Mouse (Mus musculus) lung, postnatal 10 days (tissue): Measurements from ENCODE around the gene Zfp729b.

Experiments used
- DNase-seq: peaks from one replicate; pipeline ENCODE4 v3.0.0; 2021

Zfp729b gene

DNA sequence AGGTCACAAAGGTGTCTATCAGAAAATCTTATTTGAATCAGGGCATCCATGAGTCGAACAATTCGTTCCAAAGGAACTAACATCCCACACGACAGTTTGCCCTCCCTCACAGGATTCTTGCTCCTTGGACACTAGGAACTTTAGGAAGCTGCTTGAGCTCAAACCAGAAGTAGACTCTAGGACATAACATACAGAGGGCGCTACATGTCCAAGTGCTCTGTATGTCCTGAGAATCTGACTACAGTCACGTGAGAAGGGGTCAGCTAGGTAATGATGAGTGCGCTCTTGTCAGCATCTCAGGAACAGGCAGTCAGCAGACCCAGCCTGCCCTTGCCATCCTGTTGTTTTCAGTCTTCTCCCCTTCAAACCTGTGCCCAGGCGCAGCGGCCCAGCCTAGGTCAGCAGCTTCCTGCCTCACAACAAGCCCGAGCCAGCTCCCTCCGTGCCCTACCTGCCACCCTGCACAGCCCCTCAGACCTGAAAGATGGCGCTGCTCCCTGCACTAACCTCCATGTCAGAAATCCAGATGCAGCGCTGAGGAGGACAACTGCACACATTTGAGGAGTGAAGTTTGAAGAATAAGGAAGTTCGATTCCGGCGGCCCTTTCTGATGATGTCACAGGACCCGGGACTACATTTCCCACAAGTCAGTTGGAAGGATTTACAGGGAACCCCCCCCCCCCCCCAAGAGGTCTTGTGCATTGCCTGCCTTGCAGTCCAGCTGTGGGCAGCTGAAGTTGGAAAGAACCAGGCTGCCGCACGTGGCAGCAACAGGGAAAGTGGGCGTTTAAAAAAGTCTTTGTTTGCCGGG, at the start of gene Zfp729b:
Gene Zfp729b, minus strand, starts transcription at position 642 of the 811 bp plus-strand sequence.
- DNase-seq, result peak; percentile 95

GRCm38 (mm10) chr13:67652496-67652895, 43.0 kb upstream of the Zfp729b start:
- DNase-seq, result no peak

DNA sequence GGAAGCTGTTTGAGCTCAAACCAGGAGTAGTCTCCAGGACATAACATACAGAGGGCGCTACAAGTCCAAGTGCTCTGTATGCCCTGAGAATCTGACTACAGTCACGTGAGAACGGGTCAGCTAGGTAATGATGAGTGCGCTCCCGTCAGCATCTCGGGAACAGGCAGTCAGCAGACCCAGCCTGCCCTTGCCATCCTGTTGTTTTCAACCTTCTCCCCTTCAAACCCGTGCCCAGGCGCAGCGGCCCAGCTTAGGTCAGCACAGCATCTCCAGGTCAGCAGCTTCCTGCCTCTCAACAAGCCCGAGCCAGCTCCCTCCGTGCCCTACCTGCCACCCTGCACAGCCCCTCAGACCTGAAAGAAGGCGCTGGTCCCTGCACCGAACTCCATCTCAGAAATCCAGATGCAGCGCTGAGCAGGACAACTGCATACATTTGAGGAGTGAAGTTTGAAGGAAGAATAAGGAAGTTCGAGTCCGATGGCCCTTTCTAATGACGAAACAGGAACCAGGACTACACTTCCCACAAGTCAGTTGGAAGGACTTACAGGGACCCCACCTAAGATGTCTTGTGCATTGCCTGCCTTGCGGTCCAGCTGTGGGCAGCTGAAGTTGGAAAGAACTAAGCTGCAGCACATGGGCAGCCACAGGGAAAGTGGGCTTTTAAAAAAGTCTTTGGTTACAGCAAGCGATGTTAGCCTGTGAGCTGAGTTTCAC, 27.9 kb upstream of the Zfp729b start, which contains the start of the genes Gm49345 and Zfp729a:
Gene Gm49345, minus strand, starts transcription at position 476 of the 714 bp plus-strand sequence.
Gene Zfp729a, minus strand, starts transcription at position 498 of the 714 bp plus-strand sequence.
- peak; percentile 92 for DNase-seq

- no peak for DNase-seq
These were observed 601 bp upstream of the Zfp729b start for GRCm38 (mm10) chr13:67610108-67610507.

DNA sequence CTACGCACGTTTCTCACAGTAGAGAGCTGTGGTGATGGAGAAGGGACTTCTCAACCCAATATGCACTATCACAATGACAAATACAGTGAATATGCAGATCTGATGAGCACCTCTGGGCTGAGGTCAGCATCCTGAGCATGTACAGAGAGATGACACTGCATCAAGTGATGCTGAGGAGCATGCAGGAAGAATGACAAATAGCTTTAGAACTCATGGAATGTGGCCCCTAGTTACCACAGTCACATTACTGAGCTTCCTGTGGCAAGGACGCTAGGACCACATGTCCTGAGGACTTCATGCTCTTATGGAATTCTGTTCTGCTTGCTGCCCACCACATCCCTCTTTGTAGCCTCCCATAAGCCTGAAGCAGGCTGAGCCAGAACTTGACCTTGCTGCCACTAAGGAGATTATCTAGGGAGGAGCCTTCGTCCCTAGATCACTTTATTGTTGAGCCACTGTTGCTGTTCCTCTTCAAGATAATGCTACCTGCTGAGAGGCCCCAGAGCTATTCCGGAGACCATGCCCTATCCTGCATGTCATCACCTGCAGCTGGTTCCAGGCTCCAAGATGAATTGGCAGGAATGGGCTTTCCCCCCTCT, 36.8 kb downstream of the Zfp729b start:
- no peak for DNase-seq

GRCm38 (mm10) chr13:67553730-67554129, 55.8 kb downstream of the Zfp729b start, which contains the start of gene Zfp748:
Gene Zfp748 (minus strand): TSS chr13:67553830.
- no peak for DNase-seq

- peak; percentile 89 for DNase-seq
These were observed 56.8 kb downstream of the Zfp729b start for GRCm38 (mm10) chr13:67552505-67553346.

DNA sequence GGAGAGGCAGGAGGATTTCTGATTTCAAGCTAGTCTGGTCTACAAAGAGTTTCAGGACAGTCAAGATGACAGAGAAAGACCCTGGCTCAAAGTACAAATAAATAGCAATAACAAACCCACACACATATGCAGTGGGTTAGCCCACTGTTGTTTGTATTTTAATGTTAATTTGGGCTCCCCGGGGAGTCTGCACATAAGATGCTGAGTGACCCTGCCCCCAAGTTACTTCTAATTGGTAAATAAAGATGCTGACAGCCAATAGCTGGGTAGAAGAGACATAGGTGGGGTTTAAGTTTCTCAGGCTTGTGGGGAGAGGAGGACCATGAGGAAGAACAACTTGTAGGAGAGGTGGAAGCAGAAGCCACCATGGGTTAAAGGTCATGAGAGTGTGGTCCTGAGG, 63.6 kb downstream of the Zfp729b start:
- DNase-seq, result no peak
